In genomic region chr19:21747356-21747755, GRCm38 (mm10) we compare ENCODE assay signal across 9 mouse cellular contexts. TPM values are rescaled to one million over a fixed set of nuclear protein-coding genes. Genes with fewer than 3 reads are reported as not detected.
A peak's percentile ranks its signal among the peaks of the same experiment; 100 is the strongest.
DNase-seq lines count a peak whose midpoint lies in the region; ATAC-seq and TF ChIP-seq lines count a peak whose summit lies in the region.
"Had no signal": no experiment of that assay in that cellular context is flagged by ENCODE, and none has a peak within 500 bp of the region (broad histone marks: within the 10 kb centered on the region; RNA-seq: fewer than 3 reads in every experiment).

No protein-coding gene starts in this region.

- no peak overlapping the region for H3K4me2 ChIP-seq in kidney, embryonic 15.5 days
- no peak overlapping the region for H3K4me2 ChIP-seq in liver, embryonic 11.5 days
- H3K4me2 ChIP-seq: heart, embryonic 13.5 days had no signal

- ATAC-seq in frontal cortex, adult (ENCODE audit: low TSS enrichment) = peak; percentile 95
- peak; percentile 46; the same call in 1 of the 2 replicates for ATAC-seq in kidney, embryonic 15.5 days (replicated peaks; ENCODE audit: low FRiP score)
- no peak for ATAC-seq in liver, embryonic 11.5 days (replicated peaks; ENCODE audit: low FRiP score)

- H3K4me3 ChIP-seq in cerebellum, adult 2 months (replicated peaks; ENCODE audit: insufficient read depth, low read depth, low read length) = no peak overlapping the region
- no peak overlapping the region for H3K4me3 ChIP-seq in kidney, embryonic 15.5 days (replicated peaks)
- no peak overlapping the region for H3K4me3 ChIP-seq in liver, embryonic 11.5 days (ENCODE audit: low read depth, low read length)
- H3K4me3 ChIP-seq: heart, embryonic 13.5 days had no signal

- H3K9ac ChIP-seq in kidney, embryonic 15.5 days = no peak overlapping the region
- H3K9ac ChIP-seq in liver, embryonic 11.5 days (ENCODE audit: low read depth, low read length) = no peak overlapping the region
- H3K9ac ChIP-seq: heart, embryonic 13.5 days had no signal

- no peaks in the 10 kb centered on the region for H3K9me3 ChIP-seq in kidney, embryonic 15.5 days (replicated peaks)
- no peaks in the 10 kb centered on the region for H3K9me3 ChIP-seq in liver, embryonic 11.5 days (ENCODE audit: control insufficient read depth, low read length)
- H3K9me3 ChIP-seq: heart, embryonic 13.5 days had no signal

- WGBS in cerebellum, adult 2 months = 19% methylated on average over 4 of the region's 4 CpGs
- WGBS in kidney, embryonic 15.5 days = 26% methylated on average over 4 of the region's 4 CpGs
- 21% methylated on average over 4 of the region's 4 CpGs for WGBS in liver, embryonic 11.5 days

- DNase-seq in B cell, adult 2 months = peak; percentile 84 to 85
- peak; percentile 63 for DNase-seq in MN1 (ENCODE audit: low spot score)
- DNase-seq in cerebellum, adult 2 months = peak; percentile 75 to 79
- DNase-seq in liver, embryonic 11.5 days (ENCODE audit: low spot score) = peak; percentile 42
- peak; percentile 43 for DNase-seq in retina, postnatal 7 days (ENCODE audit: low read depth, low spot score)
- DNase-seq in urinary bladder, adult 2 months (ENCODE audit: low spot score) = peak; percentile 31

- no peaks in the 10 kb centered on the region; the same call in 1 of the 2 replicates for H3K4me1 ChIP-seq in cerebellum, adult 2 months (ENCODE audit: control insufficient read depth, insufficient read depth, low read length)
- no peaks in the 10 kb centered on the region for H3K4me1 ChIP-seq in kidney, embryonic 15.5 days
- H3K4me1 ChIP-seq in liver, embryonic 11.5 days (replicated peaks; ENCODE audit: control insufficient read depth, insufficient read depth, low read length) = no peaks in the 10 kb centered on the region
- H3K4me1 ChIP-seq: heart, embryonic 13.5 days had no signal

- no peak overlapping the region for H3K27ac ChIP-seq in cerebellum, adult 2 months (ENCODE audit: insufficient read depth, low read length)
- H3K27ac ChIP-seq in kidney, embryonic 15.5 days = no peak overlapping the region
- no peak overlapping the region for H3K27ac ChIP-seq in liver, embryonic 11.5 days (ENCODE audit: low read depth, low read length)
- H3K27ac ChIP-seq: heart, embryonic 13.5 days had no signal

- H3K27me3 ChIP-seq in cerebellum, adult 2 months (ENCODE audit: control insufficient read depth, insufficient read depth, low read length) = no peaks in the 10 kb centered on the region
- H3K27me3 ChIP-seq in kidney, embryonic 15.5 days = no peaks in the 10 kb centered on the region
- no peaks in the 10 kb centered on the region for H3K27me3 ChIP-seq in liver, embryonic 11.5 days (replicated peaks; ENCODE audit: control insufficient read depth, insufficient read depth, low read length)
- H3K27me3 ChIP-seq: heart, embryonic 13.5 days had no signal

- peak; percentile 95 for TF ChIP-seq CTCF in cerebellum, adult 2 months (IDR thresholded peaks at IDR 0.05; ENCODE audit: borderline replicate concordance, insufficient read depth, low read depth, low read length)

- no peaks in the 10 kb centered on the region for H3K36me3 ChIP-seq in kidney, embryonic 15.5 days
- no peaks in the 10 kb centered on the region for H3K36me3 ChIP-seq in liver, embryonic 11.5 days (ENCODE audit: control insufficient read depth, insufficient read depth, low read length)
- H3K36me3 ChIP-seq: heart, embryonic 13.5 days had no signal

- TF ChIP-seq POLR2A in cerebellum, adult 2 months (IDR thresholded peaks at IDR 0.05; ENCODE audit: borderline replicate concordance, insufficient read depth, low read length) = no peak

RNA-seq across cellular contexts. Expression of gene Cemip2, which starts 30.8 kb away (rescaled TPM):
- 9.9 and 11.0 TPM in 2 replicates for polyA plus RNA-seq in cerebellum, adult 2 months (2012; rRNA removed)
- polyA plus RNA-seq in kidney, embryonic 15.5 days (2015; fragmentation: Nextera tagmentation; extraction: Ambion mirVana) = 23.8 and 24.5 TPM in 2 replicates
- polyA plus RNA-seq in liver, embryonic 11.5 days (2014; fragmentation: Nextera tagmentation; extraction: Ambion mirVana) = 24.8 and 25.0 TPM in 2 replicates
- 4.5 and 5.5 TPM in 2 replicates for polyA plus RNA-seq in urinary bladder, adult 2 months (2012; rRNA removed)

Comparison
In these comparisons a context has a peak if more than half of its experiments do, and no peak if none do; other contexts are left out.
1. DNase-seq: peak in every context shown above with its lines; median percentile 84 in B cell, adult 2 months; 77 in cerebellum, adult 2 months; 63 in MN1; 43 in retina, postnatal 7 days; 42 in liver, embryonic 11.5 days; 31 in urinary bladder, adult 2 months.